34 mouse cellular contexts compared by ENCODE assay signal in the genomic region with DNA sequence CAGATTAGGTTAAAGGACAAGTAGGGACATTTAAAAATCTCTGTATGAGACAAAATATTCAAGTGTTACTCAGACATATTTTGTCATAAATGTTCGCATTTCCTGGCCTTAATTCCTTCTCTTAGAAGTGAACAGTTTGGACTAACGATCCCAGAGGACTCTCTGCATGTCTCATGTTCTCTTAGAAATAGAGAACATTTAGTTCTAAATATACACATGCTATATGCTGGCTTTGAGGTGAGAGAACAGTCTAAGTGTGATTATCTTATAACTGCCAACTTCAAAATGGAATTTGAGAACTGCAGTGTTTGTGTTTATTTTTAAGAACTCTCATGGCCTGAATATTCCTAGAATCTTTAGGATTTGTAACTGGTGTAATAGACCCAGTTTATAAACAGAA.
"Had no signal": no experiment of that assay in that cellular context is flagged by ENCODE, and none has a peak within 500 bp of the region (broad histone marks: within the 10 kb centered on the region; RNA-seq: fewer than 3 reads in every experiment).

No protein-coding gene starts in this region.

- H3K4me3 ChIP-seq: heart, embryonic 10.5 days; heart, embryonic 12.5 days; heart, embryonic 13.5 days; heart, embryonic 15.5 days; hindbrain, embryonic 10.5 days; hindbrain, embryonic 12.5 days; hindbrain, embryonic 13.5 days; hindbrain, embryonic 15.5 days; intestine, embryonic 15.5 days; kidney, embryonic 15.5 days; layer of hippocampus, adult 2 months had no signal

- H3K27ac ChIP-seq: heart, embryonic 10.5 days; heart, embryonic 13.5 days; heart, embryonic 15.5 days; hindbrain, embryonic 10.5 days; hindbrain, embryonic 12.5 days; hindbrain, embryonic 13.5 days; hindbrain, embryonic 14.5 days; hindbrain, embryonic 15.5 days; hindbrain, postnatal 0 days; intestine, embryonic 15.5 days; kidney, embryonic 15.5 days; kidney, postnatal 0 days; layer of hippocampus, adult 2 months had no signal

- H3K36me3 ChIP-seq: heart, embryonic 10.5 days; heart, embryonic 12.5 days; heart, embryonic 13.5 days; heart, embryonic 15.5 days; hindbrain, embryonic 10.5 days; hindbrain, embryonic 12.5 days; hindbrain, embryonic 13.5 days; hindbrain, embryonic 15.5 days; intestine, embryonic 15.5 days; kidney, embryonic 15.5 days had no signal

- H3K4me1 ChIP-seq: heart, embryonic 10.5 days; heart, embryonic 12.5 days; heart, embryonic 13.5 days; heart, embryonic 15.5 days; hindbrain, embryonic 10.5 days; hindbrain, embryonic 12.5 days; hindbrain, embryonic 13.5 days; hindbrain, embryonic 15.5 days; intestine, embryonic 15.5 days; kidney, embryonic 15.5 days had no signal

- DNase-seq: heart, postnatal 10 days; heart, postnatal 14 days; heart, postnatal 36 days; kidney, adult 11 months; kidney, adult 18-20 months; kidney, adult 2 months; kidney, adult 8-10 months; kidney, adult 9 months; kidney, postnatal 10 days; kidney, postnatal 14 days; kidney, postnatal 25 days; kidney, postnatal 36 days; kidney, postnatal 4 days; layer of hippocampus, adult 9-11 months; layer of hippocampus, postnatal 36 days had no signal

- ATAC-seq: hindbrain, embryonic 16.5 days; hindbrain, postnatal 0 days; inflammation-experienced regulatory T-cells, adult 6 months; intestine, embryonic 15.5 days; intestine, embryonic 16.5 days; intestine, postnatal 0 days had no signal

- H3K27me3 ChIP-seq: heart, embryonic 12.5 days; heart, embryonic 13.5 days; heart, embryonic 15.5 days; hindbrain, embryonic 12.5 days; hindbrain, embryonic 13.5 days; hindbrain, embryonic 15.5 days; intestine, embryonic 15.5 days; kidney, embryonic 15.5 days had no signal

- H3K9ac ChIP-seq: heart, embryonic 12.5 days; heart, embryonic 13.5 days; heart, embryonic 15.5 days; hindbrain, embryonic 12.5 days; hindbrain, embryonic 13.5 days; hindbrain, embryonic 14.5 days; hindbrain, embryonic 15.5 days; intestine, embryonic 15.5 days; kidney, embryonic 15.5 days had no signal

- H3K4me2 ChIP-seq: heart, embryonic 11.5 days; heart, embryonic 12.5 days; heart, embryonic 13.5 days; heart, embryonic 15.5 days; hindbrain, embryonic 12.5 days; hindbrain, embryonic 13.5 days; hindbrain, embryonic 14.5 days; hindbrain, embryonic 15.5 days; intestine, embryonic 15.5 days; kidney, embryonic 15.5 days had no signal

- H3K9me3 ChIP-seq: heart, embryonic 10.5 days; heart, embryonic 12.5 days; heart, embryonic 13.5 days; heart, embryonic 15.5 days; hindbrain, embryonic 10.5 days; hindbrain, embryonic 12.5 days; hindbrain, embryonic 13.5 days; hindbrain, embryonic 15.5 days; intestine, embryonic 15.5 days; kidney, embryonic 15.5 days had no signal
